Mouse (Mus musculus): ENCODE data around the gene Mmgt2. TPM values are rescaled to one million over a fixed set of nuclear protein-coding genes. Genes with fewer than 3 reads are reported as not detected.

Mmgt2 gene
- polyA plus RNA-seq, 1 experiment from 2014 or later, result 60.7 TPM

GRCm38 (mm10) chr11:62691592-62691991 is 43.1 kb downstream of the Mmgt2 start:
- WGBS, result 90% methylated on average over 3 of the region's 3 CpGs
- no peak overlapping the region for H3K4me3 ChIP-seq (ENCODE audit: low read depth, low read length)
- H3K36me3 ChIP-seq (ENCODE audit: control insufficient read depth, insufficient read depth, low read length), result no peaks in the 10 kb centered on the region
- H3K27ac ChIP-seq (replicated peaks; ENCODE audit: low read depth, low read length), result no peak overlapping the region
- H3K9me3 ChIP-seq (ENCODE audit: control insufficient read depth, low read length), result no peaks in the 10 kb centered on the region
- DNase-seq (ENCODE audit: low spot score) (no peak), ATAC-seq (ENCODE audit: insufficient number of reproducible peaks, low FRiP score, low TSS enrichment, low read depth) (no peak)
- no peaks in the 10 kb centered on the region for H3K4me1 ChIP-seq (ENCODE audit: control insufficient read depth, insufficient read depth, low read length)
- no peak overlapping the region for H3K4me2 ChIP-seq (ENCODE audit: low read depth, severe bottlenecking)
- H3K9ac ChIP-seq (ENCODE audit: low read length), result no peak overlapping the region
- no peaks in the 10 kb centered on the region for H3K27me3 ChIP-seq (ENCODE audit: control insufficient read depth, insufficient read depth, low read length)

DNA sequence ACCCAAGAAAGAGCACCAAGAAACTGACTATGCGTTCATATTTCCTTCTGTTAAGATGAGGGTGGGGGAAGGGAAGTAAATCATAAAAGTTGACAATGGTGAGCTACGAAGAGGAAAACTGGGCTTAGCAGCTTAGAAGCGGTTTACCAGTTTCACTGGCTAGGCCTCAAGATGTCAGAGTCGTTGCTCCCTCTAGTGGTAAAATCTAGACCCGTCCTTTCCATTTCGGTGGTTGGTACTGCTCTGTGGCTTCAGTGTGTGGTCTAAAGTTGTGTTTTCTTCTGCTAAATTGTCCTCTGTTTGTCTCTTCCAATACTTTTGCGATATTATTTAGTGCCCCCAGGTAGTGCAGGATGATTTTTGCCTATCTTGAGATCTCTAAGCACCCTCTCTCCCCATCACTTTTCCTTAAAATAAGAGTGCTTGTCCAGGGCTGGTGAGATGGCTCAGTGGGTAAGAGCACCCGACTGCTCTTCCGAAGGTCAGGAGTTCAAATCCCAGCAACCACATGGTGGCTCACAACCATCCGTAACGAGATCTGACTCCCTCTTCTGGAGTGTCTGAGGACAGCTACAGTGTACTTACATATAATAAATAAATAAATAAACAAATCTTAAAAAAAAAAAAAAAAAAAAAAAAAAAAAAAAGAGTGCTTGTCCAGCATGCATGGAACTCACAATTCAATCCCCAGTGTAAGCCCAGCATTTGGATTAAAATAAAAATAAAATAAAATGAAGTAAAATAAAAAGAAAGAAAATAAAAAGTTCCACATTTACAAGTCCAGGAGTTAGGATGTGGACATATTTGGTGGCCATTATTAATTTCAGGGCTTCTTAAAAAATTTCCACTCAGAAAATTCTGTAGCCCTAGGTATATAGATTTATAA is 45.1 kb downstream of the Mmgt2 start:
- ATAC-seq (ENCODE audit: insufficient number of reproducible peaks, low FRiP score, low TSS enrichment, low read depth) (peak; percentile 60; the same call in 1 of the 2 replicates), DNase-seq (ENCODE audit: low spot score) (peak; percentile 78)
- H3K9ac ChIP-seq (ENCODE audit: low read length), result no peak overlapping the region
- H3K36me3 ChIP-seq (ENCODE audit: control insufficient read depth, insufficient read depth, low read length), result no peaks in the 10 kb centered on the region
- no peaks in the 10 kb centered on the region for H3K9me3 ChIP-seq (ENCODE audit: control insufficient read depth, low read length)
- WGBS, result 25% methylated on average over 9 of the region's 11 CpGs
- no peak overlapping the region for H3K4me2 ChIP-seq (ENCODE audit: low read depth, severe bottlenecking)
- no peak overlapping the region for H3K4me3 ChIP-seq (ENCODE audit: low read depth, low read length)
- no peak overlapping the region for H3K27ac ChIP-seq (replicated peaks; ENCODE audit: low read depth, low read length)
- H3K4me1 ChIP-seq (ENCODE audit: control insufficient read depth, insufficient read depth, low read length), result no peaks in the 10 kb centered on the region
- no peaks in the 10 kb centered on the region for H3K27me3 ChIP-seq (ENCODE audit: control insufficient read depth, insufficient read depth, low read length)

GRCm38 (mm10) chr11:62695126-62695525 is 46.7 kb downstream of the Mmgt2 start:
- Histone ChIP-seq H3K4me2 (ENCODE audit: low read depth, severe bottlenecking) (no peak overlapping the region), H3K4me1 (ENCODE audit: control insufficient read depth, insufficient read depth, low read length) (no peaks in the 10 kb centered on the region)
- WGBS, result 94% methylated on average over 8 of the region's 8 CpGs

GRCm38 (mm10) chr11:62699749-62700148 is 51.3 kb downstream of the Mmgt2 start:
- no peak overlapping the region for H3K9ac ChIP-seq (ENCODE audit: low read length)
- H3K4me1 ChIP-seq (ENCODE audit: control insufficient read depth, insufficient read depth, low read length), result no peaks in the 10 kb centered on the region
- DNase-seq (ENCODE audit: low spot score), result no peak
- 64% methylated on average over 4 of the region's 4 CpGs for WGBS
- no peak for ATAC-seq (ENCODE audit: insufficient number of reproducible peaks, low FRiP score, low TSS enrichment, low read depth)
- no peak overlapping the region for H3K4me3 ChIP-seq (ENCODE audit: low read depth, low read length)
- H3K9me3 ChIP-seq (ENCODE audit: control insufficient read depth, low read length), result no peaks in the 10 kb centered on the region
- H3K27ac ChIP-seq (replicated peaks; ENCODE audit: low read depth, low read length), result no peak overlapping the region
- H3K4me2 ChIP-seq (ENCODE audit: low read depth, severe bottlenecking), result no peak overlapping the region
- no peaks in the 10 kb centered on the region for H3K27me3 ChIP-seq (ENCODE audit: control insufficient read depth, insufficient read depth, low read length)
- no peaks in the 10 kb centered on the region for H3K36me3 ChIP-seq (ENCODE audit: control insufficient read depth, insufficient read depth, low read length)

More at GRCm38 (mm10) chr11:62695126-62695525, 46.7 kb downstream of the Mmgt2 start:
- H3K36me3 ChIP-seq (ENCODE audit: control insufficient read depth, insufficient read depth, low read length), result no peaks in the 10 kb centered on the region
- no peak for DNase-seq (ENCODE audit: low spot score)
- no peaks in the 10 kb centered on the region for H3K27me3 ChIP-seq (ENCODE audit: control insufficient read depth, insufficient read depth, low read length)
- no peak overlapping the region for H3K27ac ChIP-seq (replicated peaks; ENCODE audit: low read depth, low read length)
- H3K9ac ChIP-seq (ENCODE audit: low read length), result no peak overlapping the region
- no peak for ATAC-seq (ENCODE audit: insufficient number of reproducible peaks, low FRiP score, low TSS enrichment, low read depth)
- no peaks in the 10 kb centered on the region for H3K9me3 ChIP-seq (ENCODE audit: control insufficient read depth, low read length)
- H3K4me3 ChIP-seq (ENCODE audit: low read depth, low read length), result no peak overlapping the region

GRCm38 (mm10) chr11:62701218-62701617 is 52.8 kb downstream of the Mmgt2 start:
- ATAC-seq (ENCODE audit: insufficient number of reproducible peaks, low FRiP score, low TSS enrichment, low read depth) (no peak), DNase-seq (ENCODE audit: low spot score) (no peak)
- Histone ChIP-seq H3K4me1 (ENCODE audit: control insufficient read depth, insufficient read depth, low read length) (no peaks in the 10 kb centered on the region), H3K27me3 (ENCODE audit: control insufficient read depth, insufficient read depth, low read length) (no peaks in the 10 kb centered on the region), H3K4me3 (ENCODE audit: low read depth, low read length) (no peak overlapping the region), H3K27ac (replicated peaks; ENCODE audit: low read depth, low read length) (no peak overlapping the region), H3K4me2 (ENCODE audit: low read depth, severe bottlenecking) (no peak overlapping the region), H3K9ac (ENCODE audit: low read length) (no peak overlapping the region), H3K36me3 (ENCODE audit: control insufficient read depth, insufficient read depth, low read length) (no peaks in the 10 kb centered on the region), H3K9me3 (ENCODE audit: control insufficient read depth, low read length) (no peaks in the 10 kb centered on the region)
- 84% methylated on average over 1 of the region's 1 CpGs for WGBS

DNA sequence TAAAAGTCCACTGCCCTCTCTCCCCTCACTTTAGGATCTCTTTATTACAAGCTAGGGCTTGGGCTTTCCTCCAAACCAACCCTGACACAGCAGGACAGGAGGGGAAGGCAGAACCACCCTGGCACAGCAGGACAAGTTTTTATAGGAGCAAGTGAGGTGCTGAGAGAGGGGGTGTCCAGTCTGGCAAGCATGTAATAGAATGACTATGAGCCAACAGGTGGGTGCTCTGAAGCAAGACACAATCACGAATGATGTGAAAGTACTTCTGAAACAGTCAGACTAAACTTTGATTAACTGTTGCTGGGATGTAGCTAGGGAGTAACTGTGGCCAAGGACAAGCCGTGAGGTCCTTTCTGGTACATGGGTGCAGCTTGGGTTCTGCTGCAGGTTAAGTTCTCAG is 57.7 kb downstream of the Mmgt2 start:
- no peak for DNase-seq (ENCODE audit: low spot score)
- Histone ChIP-seq H3K27me3 (ENCODE audit: control insufficient read depth, insufficient read depth, low read length) (no peaks in the 10 kb centered on the region), H3K4me1 (ENCODE audit: control insufficient read depth, insufficient read depth, low read length) (no peaks in the 10 kb centered on the region), H3K4me2 (ENCODE audit: low read depth, severe bottlenecking) (no peak overlapping the region), H3K9ac (ENCODE audit: low read length) (no peak overlapping the region), H3K36me3 (ENCODE audit: control insufficient read depth, insufficient read depth, low read length) (no peaks in the 10 kb centered on the region), H3K27ac (replicated peaks; ENCODE audit: low read depth, low read length) (no peak overlapping the region), H3K4me3 (ENCODE audit: low read depth, low read length) (no peak overlapping the region), H3K9me3 (ENCODE audit: control insufficient read depth, low read length) (no peaks in the 10 kb centered on the region)
- no peak for ATAC-seq (ENCODE audit: insufficient number of reproducible peaks, low FRiP score, low TSS enrichment, low read depth)
- WGBS, result 80% methylated on average over 2 of the region's 2 CpGs

- Histone ChIP-seq H3K36me3 (ENCODE audit: control insufficient read depth, insufficient read depth, low read length) (0 out of 2 replicates have a peak, but pooled peaks cover 4% of the 10 kb centered on the region), H3K4me1 (ENCODE audit: control insufficient read depth, insufficient read depth, low read length) (no peaks in the 10 kb centered on the region), H3K4me3 (ENCODE audit: low read depth, low read length) (no peak overlapping the region), H3K9ac (ENCODE audit: low read length) (no peak overlapping the region), H3K9me3 (ENCODE audit: control insufficient read depth, low read length) (no peaks in the 10 kb centered on the region), H3K27me3 (ENCODE audit: control insufficient read depth, insufficient read depth, low read length) (no peaks in the 10 kb centered on the region), H3K27ac (replicated peaks; ENCODE audit: low read depth, low read length) (no peak overlapping the region), H3K4me2 (ENCODE audit: low read depth, severe bottlenecking) (no peak overlapping the region)
- WGBS, result 80% methylated on average over 7 of the region's 7 CpGs
- DNase-seq (ENCODE audit: low spot score) (no peak), ATAC-seq (ENCODE audit: insufficient number of reproducible peaks, low FRiP score, low TSS enrichment, low read depth) (no peak)
These were observed 59.8 kb downstream of the Mmgt2 start for GRCm38 (mm10) chr11:62708252-62708651.

DNA sequence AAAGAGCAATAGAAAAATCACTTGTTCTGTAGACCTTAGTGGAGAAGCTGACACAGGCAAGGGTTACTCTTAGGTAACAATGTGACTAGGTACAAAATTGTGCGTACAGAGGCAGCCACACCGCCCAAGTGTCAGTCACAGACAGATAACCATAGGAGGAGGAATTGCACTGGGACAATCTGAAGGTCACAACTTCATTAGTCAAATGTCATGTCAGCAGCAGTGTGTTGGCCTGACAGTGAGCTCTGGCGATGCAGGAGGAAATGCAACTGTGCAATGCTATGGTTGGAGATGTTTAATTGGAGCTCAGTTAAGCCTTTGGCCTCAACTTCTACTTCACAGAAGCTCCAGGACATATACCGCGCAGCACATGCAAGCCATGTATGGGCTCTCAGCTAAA is 62.2 kb downstream of the Mmgt2 start:
- no peak overlapping the region for H3K27ac ChIP-seq (replicated peaks; ENCODE audit: low read depth, low read length)

More for the DNA sequence above, 62.2 kb downstream of the Mmgt2 start:
- ATAC-seq (ENCODE audit: insufficient number of reproducible peaks, low FRiP score, low TSS enrichment, low read depth), result no peak
- Histone ChIP-seq H3K4me1 (ENCODE audit: control insufficient read depth, insufficient read depth, low read length) (no peaks in the 10 kb centered on the region), H3K4me2 (ENCODE audit: low read depth, severe bottlenecking) (no peak overlapping the region), H3K27me3 (ENCODE audit: control insufficient read depth, insufficient read depth, low read length) (no peaks in the 10 kb centered on the region), H3K4me3 (ENCODE audit: low read depth, low read length) (no peak overlapping the region), H3K9ac (ENCODE audit: low read length) (no peak overlapping the region), H3K9me3 (ENCODE audit: control insufficient read depth, low read length) (no peaks in the 10 kb centered on the region), H3K36me3 (ENCODE audit: control insufficient read depth, insufficient read depth, low read length) (peaks cover 10% of the 10 kb centered on the region; the same call in 1 of the 2 replicates)
- DNase-seq (ENCODE audit: low spot score), result no peak
- WGBS, result 89% methylated on average over 5 of the region's 5 CpGs
